ENCODE assay signal across 16 mouse cellular contexts in genomic region chr13:98883774-98884173, GRCm38 (mm10).
"Had no signal": no experiment of that assay in that cellular context is flagged by ENCODE, and none has a peak within 500 bp of the region (broad histone marks: within the 10 kb centered on the region; RNA-seq: fewer than 3 reads in every experiment).

No protein-coding gene starts in this region.

- H3K9me3 ChIP-seq: neural tube, embryonic 13.5 days; neural tube, embryonic 15.5 days; stomach, embryonic 15.5 days had no signal

- H3K27ac ChIP-seq: neural tube, embryonic 13.5 days; neural tube, embryonic 15.5 days; stomach, embryonic 15.5 days; stomach, postnatal 0 days had no signal

- H3K4me3 ChIP-seq: neural tube, embryonic 13.5 days; neural tube, embryonic 15.5 days; stomach, embryonic 15.5 days had no signal

- DNase-seq: retina, postnatal 1 day; right cerebral cortex, adult 18-20 months; right cerebral cortex, postnatal 14 days; right cerebral cortex, postnatal 25 days; right cerebral cortex, postnatal 4 days; spleen, adult 18-20 months; thymus, adult 18-20 months; thymus, adult 2 months; thymus, postnatal 14 days; thymus, postnatal 25 days; thymus, postnatal 36 days; thymus, postnatal 4 days had no signal

- H3K4me2 ChIP-seq: neural tube, embryonic 13.5 days; neural tube, embryonic 15.5 days; stomach, embryonic 15.5 days had no signal

- H3K27me3 ChIP-seq: neural tube, embryonic 13.5 days; neural tube, embryonic 15.5 days; stomach, embryonic 15.5 days had no signal
